Mouse (Mus musculus) stomach, postnatal 0 days (tissue): ENCODE measurements at regions not wholly inside any gene's neighbourhood (a gene's known extent, or its start where the extent isn't known, plus 50 kb on each side); places are given as distances from the start of the nearest gene placed in this dataset.

Experiments used
- CTCF ChIP-seq: IDR thresholded peaks from 2 replicates; pipeline ENCODE4 v1.5.1; 2016; ENCODE audit warnings: antibody characterized with exemption, low read depth, mild to moderate bottlenecking, moderate library complexity
- EP300 ChIP-seq: optimal IDR thresholded peaks from 2 replicates; pipeline ENCODE3; 2016; ENCODE audit warnings: antibody characterized with exemption

GRCm38 (mm10) chrX:11463955-11464511 is 136.4 kb downstream of the H2al1j start:
- TF ChIP-seq CTCF = no peak
- TF ChIP-seq EP300 = no peak
